Mouse (Mus musculus): ENCODE results near the gene Smarcd1. TPM values are rescaled to one million over a fixed set of nuclear protein-coding genes. Genes with fewer than 3 reads are reported as not detected.
"Not testable (repeated sequence)": the region's sequence is repeated elsewhere in the genome, so short reads cannot be mapped to it uniquely, and the experiment has no call there.

Gene Smarcd1
- total RNA-seq, 2 experiments from 2014 or later: 28.6 to 37.5 TPM

DNA sequence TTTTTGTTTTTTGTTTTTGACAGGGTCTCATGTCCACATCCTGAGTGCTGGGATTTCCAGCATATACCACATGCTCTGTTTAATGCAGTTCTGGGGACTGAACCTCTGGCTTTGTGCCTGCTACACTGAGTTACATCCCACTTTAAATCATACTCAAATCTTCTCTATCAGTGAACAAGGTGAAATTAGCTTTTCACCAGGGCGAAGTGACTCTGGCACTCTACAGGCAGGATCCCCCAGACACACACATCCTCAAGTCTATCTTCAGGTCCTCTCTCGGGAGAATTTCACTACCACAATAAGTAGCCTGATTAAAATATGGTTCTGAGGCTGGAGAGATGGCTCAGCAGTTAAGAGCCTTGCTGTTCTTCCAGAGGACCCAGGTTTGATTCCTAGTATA is 24.6 kb downstream of the Smarcd1 start:
- ATAC-seq (replicated peaks; ENCODE audit: low FRiP score, low TSS enrichment, poor library complexity, severe bottlenecking): no peak

DNA sequence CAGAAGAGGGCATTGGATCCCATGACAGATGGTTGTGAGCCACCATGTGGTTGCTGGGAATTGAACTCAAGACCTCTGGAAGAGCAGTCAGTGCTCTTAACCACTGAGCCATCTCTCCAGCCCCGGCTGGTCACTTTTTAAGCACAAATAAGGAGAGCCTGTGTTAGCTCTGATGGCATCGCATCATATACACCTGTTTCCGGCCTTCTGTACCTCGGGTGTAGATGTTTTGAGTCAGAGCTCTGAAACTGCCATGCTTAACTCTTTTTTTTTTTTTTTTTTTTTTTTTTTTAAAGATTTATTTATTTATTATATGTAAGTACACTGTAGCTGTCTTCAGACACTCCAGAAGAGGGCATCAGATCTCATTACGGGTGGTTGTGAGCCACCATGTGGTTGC is 25.1 kb downstream of the Smarcd1 start:
- ATAC-seq (replicated peaks; ENCODE audit: low FRiP score, low TSS enrichment, poor library complexity, severe bottlenecking): not testable (repeated sequence)

DNA sequence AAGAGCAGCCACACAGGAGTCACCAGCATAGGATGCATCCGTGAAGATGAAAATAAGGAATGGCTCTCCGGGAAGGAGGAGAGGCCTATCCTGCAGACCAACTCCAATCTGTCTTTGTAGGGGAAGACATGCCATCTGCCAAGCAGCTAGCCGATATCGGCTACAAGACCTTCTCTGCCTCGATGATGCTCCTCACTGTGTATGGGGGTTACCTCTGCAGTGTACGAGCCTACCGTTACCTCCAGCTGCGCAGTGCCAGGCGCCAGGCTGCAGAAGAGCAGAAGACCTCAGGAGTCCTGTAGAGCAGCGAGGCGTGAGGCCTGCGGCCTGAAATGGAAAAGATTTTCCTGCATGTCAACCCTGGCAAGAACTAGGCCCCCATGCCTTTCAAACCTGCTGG is 25.6 kb downstream of the Smarcd1 start:
- no peak for ATAC-seq (replicated peaks; ENCODE audit: low FRiP score, low TSS enrichment, poor library complexity, severe bottlenecking)

DNA sequence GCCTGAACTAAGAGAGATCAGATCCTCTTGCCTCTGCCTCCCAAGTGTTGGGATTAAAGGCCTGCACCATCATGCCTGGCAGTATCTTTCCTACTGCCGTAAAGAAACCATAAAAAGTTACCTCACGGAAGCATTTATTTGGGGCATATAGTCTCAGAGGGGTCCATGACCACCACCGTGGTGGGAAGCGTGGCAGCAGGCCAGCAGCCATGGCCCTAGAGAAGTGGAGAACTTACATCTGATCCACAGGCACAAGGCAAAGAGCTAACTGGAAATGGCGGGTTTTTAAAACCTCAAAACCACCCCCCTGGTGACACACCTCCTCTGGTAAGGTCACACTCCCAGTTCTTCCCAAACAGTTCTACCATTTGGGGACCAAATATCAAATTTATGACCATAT is 26.3 kb downstream of the Smarcd1 start:
- no peak for ATAC-seq (replicated peaks; ENCODE audit: low FRiP score, low TSS enrichment, poor library complexity, severe bottlenecking)

DNA sequence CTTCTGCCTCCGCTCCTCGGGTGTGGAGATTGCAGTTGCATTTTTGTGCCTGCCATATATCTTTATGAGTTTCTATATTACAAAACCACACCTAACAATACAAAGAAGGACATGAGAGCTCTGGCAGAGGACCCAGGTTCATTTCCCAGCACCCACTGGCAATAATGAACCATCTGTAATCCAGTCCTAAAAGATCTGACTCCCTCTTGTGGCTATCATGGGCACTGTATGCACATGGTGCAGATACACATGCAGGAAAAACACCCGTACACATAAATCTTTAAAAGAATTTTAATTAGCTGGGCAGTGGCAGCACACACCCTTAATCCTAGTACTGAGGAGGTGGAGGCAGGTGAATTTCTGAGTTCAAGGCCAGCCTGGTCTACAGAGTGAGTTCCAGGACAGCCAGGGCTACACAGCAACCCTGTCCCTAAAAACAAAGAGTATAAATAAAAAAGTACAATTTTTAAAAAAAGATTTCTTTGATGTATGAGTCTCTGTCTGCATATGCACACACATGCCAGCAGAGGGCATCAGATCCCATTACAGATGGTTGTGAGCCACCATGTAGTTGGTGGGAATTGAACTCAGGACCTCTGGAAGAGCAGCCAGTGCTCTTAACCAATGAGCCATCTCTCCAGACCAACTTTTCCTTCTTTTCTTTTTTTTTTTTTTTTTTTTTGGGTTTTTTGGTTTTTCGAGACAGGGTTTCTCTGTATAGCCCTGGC is 27.3 kb downstream of the Smarcd1 start:
- no peak for ATAC-seq (replicated peaks; ENCODE audit: low FRiP score, low TSS enrichment, poor library complexity, severe bottlenecking)

DNA sequence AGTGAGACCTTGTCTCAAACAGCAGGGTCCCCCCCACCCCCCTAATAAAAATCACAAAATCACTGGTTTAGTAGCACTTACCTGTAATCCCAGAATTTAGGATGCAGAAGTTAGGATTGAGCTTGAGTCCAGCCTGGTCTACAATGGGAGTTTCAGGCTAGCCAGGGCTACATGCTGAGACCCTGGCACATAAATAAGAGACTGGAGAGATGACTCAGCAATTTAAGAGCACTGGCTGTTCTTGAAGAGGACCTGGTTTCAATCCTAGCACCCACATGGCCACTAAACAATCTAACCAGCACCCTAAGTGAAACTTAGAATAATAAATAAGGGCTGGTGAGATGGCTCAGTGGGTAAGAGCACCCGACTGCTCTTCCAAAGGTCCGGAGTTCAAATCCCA is 29.2 kb downstream of the Smarcd1 start:
- no peak for ATAC-seq (replicated peaks; ENCODE audit: low FRiP score, low TSS enrichment, poor library complexity, severe bottlenecking)

DNA sequence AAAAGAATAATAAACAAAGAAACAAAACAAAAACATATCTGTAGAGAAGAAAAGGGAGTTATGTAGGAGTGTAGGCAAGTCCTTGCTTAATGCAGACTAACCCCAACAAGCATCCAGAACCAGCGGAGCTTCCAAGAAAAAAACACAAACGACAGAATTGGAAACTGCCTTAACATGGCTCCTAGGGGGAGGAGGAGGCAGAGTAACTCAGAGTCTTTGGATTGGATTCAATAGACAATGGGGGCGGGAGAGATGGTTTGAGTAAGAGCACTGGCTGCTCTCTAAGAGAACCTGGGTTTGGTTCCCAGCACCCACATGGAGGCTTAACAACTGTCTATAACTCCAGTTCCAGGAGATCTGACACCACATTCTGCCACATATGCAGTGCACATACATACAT is 29.7 kb downstream of the Smarcd1 start:
- no peak for ATAC-seq (replicated peaks; ENCODE audit: low FRiP score, low TSS enrichment, poor library complexity, severe bottlenecking)

DNA sequence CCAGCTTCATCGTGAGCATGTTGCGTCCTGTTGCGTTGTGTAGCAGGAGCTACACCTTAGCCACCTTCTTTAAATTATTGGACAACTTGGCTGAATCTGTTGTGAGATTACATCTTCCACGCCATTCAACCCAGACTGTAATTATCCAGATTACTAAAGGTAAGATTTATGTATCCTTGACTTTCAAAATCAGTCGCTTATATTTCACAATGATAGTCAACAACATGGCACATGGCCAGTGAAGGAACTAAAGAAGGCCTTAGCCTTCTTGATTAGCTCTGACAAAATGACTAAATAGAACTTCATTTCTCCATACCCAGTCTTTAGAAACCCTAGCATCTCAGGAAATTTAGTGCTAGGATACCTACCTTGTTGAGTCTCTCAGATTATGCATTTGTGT is 31.3 kb downstream of the Smarcd1 start:
- ATAC-seq (replicated peaks; ENCODE audit: low FRiP score, low TSS enrichment, poor library complexity, severe bottlenecking): no peak

DNA sequence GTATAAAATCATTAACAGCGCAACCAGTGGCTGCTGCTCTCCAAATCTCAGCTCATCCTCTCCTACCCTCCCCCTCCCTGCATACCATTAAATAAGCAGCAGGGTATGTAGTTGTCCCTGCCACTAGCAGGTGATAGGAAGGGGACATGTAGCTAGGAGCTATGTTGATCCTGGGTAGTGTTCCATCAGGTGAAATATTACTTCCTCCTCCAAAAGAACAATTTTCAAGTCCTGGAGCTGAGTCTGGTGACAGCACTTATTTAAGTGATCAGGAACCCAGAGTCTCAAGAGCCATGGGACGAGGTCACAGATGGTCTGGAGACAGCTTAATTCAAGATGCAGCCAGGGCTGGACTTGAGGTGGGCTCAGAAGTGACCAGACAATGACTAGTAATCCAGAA is 33.7 kb downstream of the Smarcd1 start:
- ATAC-seq (replicated peaks; ENCODE audit: low FRiP score, low TSS enrichment, poor library complexity, severe bottlenecking): no peak

DNA sequence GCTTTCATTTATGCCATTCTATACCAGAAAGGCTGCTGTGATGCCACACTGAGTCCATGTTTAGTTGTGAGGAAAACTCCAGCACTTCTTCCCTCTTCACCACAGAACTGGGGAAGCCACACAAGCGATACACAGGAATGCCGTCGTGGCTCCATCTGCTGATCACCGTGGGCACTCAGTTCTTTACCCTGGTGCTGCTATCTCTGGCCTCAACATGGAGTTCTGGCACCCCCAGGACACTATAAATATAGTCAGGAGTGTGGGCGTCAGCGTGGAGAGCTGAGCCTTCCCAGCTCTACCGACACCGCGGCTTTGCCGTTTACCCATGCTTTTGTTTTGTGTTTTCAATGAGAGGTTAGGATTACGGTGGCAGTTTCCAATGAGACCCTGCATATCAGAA is 34.7 kb downstream of the Smarcd1 start:
- no peak for ATAC-seq (replicated peaks; ENCODE audit: low FRiP score, low TSS enrichment, poor library complexity, severe bottlenecking)

DNA sequence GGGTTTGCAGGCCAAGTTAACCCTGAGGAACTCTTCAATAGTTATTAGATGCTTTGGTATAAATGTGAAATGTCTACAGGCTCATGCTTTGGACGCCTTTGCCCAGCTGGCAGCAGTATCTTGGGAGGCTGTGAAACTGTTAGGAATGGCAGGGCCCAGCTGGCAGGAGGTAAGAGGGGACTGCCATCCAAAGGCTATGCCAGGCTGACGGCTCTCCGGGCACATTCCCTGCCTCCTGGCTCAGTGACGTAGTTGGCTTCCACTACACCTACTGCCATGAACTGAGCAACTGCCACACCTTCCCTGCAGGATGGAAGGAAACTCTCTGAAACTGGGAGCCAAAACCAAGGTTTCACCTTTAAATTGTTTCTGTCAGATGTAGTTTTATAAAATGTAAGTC is 38.3 kb downstream of the Smarcd1 start:
- no peak for ATAC-seq (replicated peaks; ENCODE audit: low FRiP score, low TSS enrichment, poor library complexity, severe bottlenecking)

DNA sequence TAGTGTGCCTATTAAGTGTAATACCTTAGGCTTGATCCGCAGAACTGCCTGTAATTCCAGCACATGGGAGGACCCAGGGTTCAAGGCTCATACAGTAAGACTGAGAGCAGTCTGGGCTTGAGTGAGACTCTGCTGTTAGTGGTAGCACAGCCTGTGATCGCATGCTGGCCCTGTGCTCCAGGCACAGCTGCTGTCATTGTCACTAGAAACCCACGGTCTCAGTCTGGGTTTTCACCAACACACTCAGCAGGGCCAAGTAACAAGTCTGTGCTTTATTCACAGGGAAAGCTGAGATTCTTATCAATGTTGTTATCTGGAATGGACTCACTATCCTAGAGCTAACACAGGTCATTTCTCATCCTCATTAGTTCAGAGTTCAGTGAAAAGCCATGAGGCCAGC is 52.3 kb downstream of the Smarcd1 start:
- no peak for ATAC-seq (replicated peaks; ENCODE audit: low FRiP score, low TSS enrichment, poor library complexity, severe bottlenecking)

Other genes starting within 250 kb of the Smarcd1 start
- 1.6 and 16.0 TPM in 2 replicates for gene Nckap5l, start 244.4 kb upstream of the Smarcd1 start, total RNA-seq (2014; fragmentation: Nextera tagmentation)
- 0.52 and 7.4 TPM in 2 replicates for gene Nckap5l, start 244.4 kb upstream of the Smarcd1 start, total RNA-seq (2017)
- gene Bcdin3d, start 227.4 kb upstream of the Smarcd1 start, total RNA-seq (2014; fragmentation: Nextera tagmentation): 6.5 and 11.4 TPM in 2 replicates
- 5.3 and 6.6 TPM in 2 replicates for gene Bcdin3d, start 227.4 kb upstream of the Smarcd1 start, total RNA-seq (2017)
- gene Faim2, start 174.0 kb upstream of the Smarcd1 start, total RNA-seq (2014; fragmentation: Nextera tagmentation): not detected in 2 replicates
- not detected in 2 replicates for gene Faim2, start 174.0 kb upstream of the Smarcd1 start, total RNA-seq (2017)
- not detected in 2 replicates for gene Aqp2, start 123.1 kb upstream of the Smarcd1 start, total RNA-seq (2014; fragmentation: Nextera tagmentation)
- gene Aqp2, start 123.1 kb upstream of the Smarcd1 start, total RNA-seq (2017): not detected in 2 replicates
- not detected in 2 replicates for gene Aqp5, start 111.3 kb upstream of the Smarcd1 start, total RNA-seq (2014; fragmentation: Nextera tagmentation)
- not detected in 2 replicates for gene Aqp5, start 111.3 kb upstream of the Smarcd1 start, total RNA-seq (2017)
- gene Aqp6, start 100.7 kb upstream of the Smarcd1 start, total RNA-seq (2014; fragmentation: Nextera tagmentation): not detected in 2 replicates
- not detected in 2 replicates for gene Aqp6, start 100.7 kb upstream of the Smarcd1 start, total RNA-seq (2017)
- gene Racgap1, start 50.5 kb upstream of the Smarcd1 start, total RNA-seq (2014; fragmentation: Nextera tagmentation): 31.1 and 62.5 TPM in 2 replicates
- gene Racgap1, start 50.5 kb upstream of the Smarcd1 start, total RNA-seq (2017): 38.5 and 45.9 TPM in 2 replicates
- gene Asic1, start 31.8 kb upstream of the Smarcd1 start, total RNA-seq (2014; fragmentation: Nextera tagmentation): not detected in 2 replicates
- gene Asic1, start 31.8 kb upstream of the Smarcd1 start, total RNA-seq (2017): 0.33 TPM in 1 of 2 replicates, not detected in the other
- not detected in 2 replicates for gene Gm17349, start 3.4 kb downstream of the Smarcd1 start, total RNA-seq (2014; fragmentation: Nextera tagmentation)
- gene Gm17349, start 3.4 kb downstream of the Smarcd1 start, total RNA-seq (2017): not detected in 2 replicates
- gene Gpd1, start 15.4 kb downstream of the Smarcd1 start, total RNA-seq (2014; fragmentation: Nextera tagmentation): 0.49 TPM in 1 of 2 replicates, not detected in the other
- gene Gpd1, start 15.4 kb downstream of the Smarcd1 start, total RNA-seq (2017): 0.23 TPM in 1 of 2 replicates, not detected in the other
- gene Cox14, start 23.5 kb downstream of the Smarcd1 start, total RNA-seq (2014; fragmentation: Nextera tagmentation): 60.9 and 68.1 TPM in 2 replicates
- 17.2 and 30.4 TPM in 2 replicates for gene Cox14, start 23.5 kb downstream of the Smarcd1 start, total RNA-seq (2017)
- 2.4 and 7.2 TPM in 2 replicates for gene Cers5, start 70.8 kb downstream of the Smarcd1 start, total RNA-seq (2014; fragmentation: Nextera tagmentation)
- 2.2 and 8.3 TPM in 2 replicates for gene Cers5, start 70.8 kb downstream of the Smarcd1 start, total RNA-seq (2017)
- 0.09 TPM in 1 of 2 replicates, not detected in the other for gene Lima1, start 173.3 kb downstream of the Smarcd1 start, total RNA-seq (2014; fragmentation: Nextera tagmentation)
- 0.11 TPM in 1 of 2 replicates, not detected in the other for gene Lima1, start 173.3 kb downstream of the Smarcd1 start, total RNA-seq (2017)